Mouse (Mus musculus): Measurements from ENCODE around the gene Tmub2.

- no peak for TF ChIP-seq CTCF (conservative IDR thresholded peaks at IDR 0.05 in 1 of 2, IDR thresholded peaks at IDR 0.05 in 1 of 2; ENCODE audit: low read depth in 2 of 2, low read length in 2 of 2)
- no peak for TF ChIP-seq MXI1 (IDR thresholded peaks at IDR 0.05; ENCODE audit: low read depth, low read length)
- TF ChIP-seq POLR2AphosphoS2 (IDR thresholded peaks at IDR 0.05; ENCODE audit: low read depth, low read length): no peak
- no peak for TF ChIP-seq SIN3A (IDR thresholded peaks at IDR 0.05; ENCODE audit: low read length)
- no peak for TF ChIP-seq ELF1 (IDR thresholded peaks at IDR 0.05; ENCODE audit: low read depth, low read length)
- no peak for TF ChIP-seq E2F4 (IDR thresholded peaks at IDR 0.05; ENCODE audit: insufficient replicate concordance, low read depth, low read length)
These were observed 39.0 kb upstream of the Tmub2 start for GRCm38 (mm10) chr11:102245581-102246272.

Measured in CH12.LX (cell line).